Mouse (Mus musculus) left cerebral cortex, adult 9 months (tissue): ENCODE results near the gene Anks6.
"Not testable (repeated sequence)": the region's sequence is repeated elsewhere in the genome, so short reads cannot be mapped to it uniquely, and the experiment has no call there.

ENCODE experiments used
- DNase-seq, 2 experiments: peaks; one replicate each; pipeline ENCODE4 v3.0.0; 2022; ENCODE audit warnings: low spot score in 2 of 2

Anks6 gene

DNA sequence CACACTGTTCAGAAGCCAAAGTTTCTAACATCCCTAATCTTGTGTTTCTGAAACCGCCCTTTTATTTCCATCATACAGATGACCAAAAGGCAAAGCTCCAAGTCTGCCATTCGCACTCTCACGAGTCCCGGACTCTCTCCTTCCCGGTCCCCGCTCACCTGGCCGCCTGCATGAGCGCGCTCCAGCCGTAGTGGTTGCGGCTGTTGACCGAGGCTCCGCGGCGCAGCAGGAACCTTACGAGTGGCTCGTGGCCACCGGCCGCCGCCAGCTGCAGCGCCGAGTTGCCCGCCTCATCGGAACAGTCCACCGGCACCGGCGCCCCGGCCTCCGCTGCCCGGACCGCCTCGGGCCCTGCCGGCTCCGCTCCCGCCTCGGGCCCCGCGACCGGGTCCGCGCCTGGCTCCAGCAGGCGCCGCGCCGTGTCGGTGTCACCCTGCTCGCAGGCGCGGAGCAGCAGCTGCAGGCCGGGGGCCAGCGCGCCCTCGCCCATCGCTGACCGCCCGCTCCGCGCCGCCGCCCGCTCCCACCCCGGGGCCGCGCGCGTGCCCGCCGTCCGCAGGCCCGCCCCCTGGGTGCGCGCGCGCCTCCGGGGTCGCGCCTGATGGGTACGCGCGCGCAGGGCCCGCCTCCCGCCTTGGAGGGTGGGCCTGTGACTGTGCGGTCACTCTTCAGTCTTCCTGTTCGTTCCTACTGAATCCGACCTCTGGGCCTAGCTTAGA lies at the start of gene Anks6:
Gene Anks6, minus strand, starts transcription at position 637 of the 719 bp plus-strand sequence.
- DNase-seq: peak in 1 of 2 experiments; percentile 79

GRCm38 (mm10) chr4:47103561-47103960 lies 46.3 kb upstream of the Anks6 start:
- no peak for DNase-seq

DNA sequence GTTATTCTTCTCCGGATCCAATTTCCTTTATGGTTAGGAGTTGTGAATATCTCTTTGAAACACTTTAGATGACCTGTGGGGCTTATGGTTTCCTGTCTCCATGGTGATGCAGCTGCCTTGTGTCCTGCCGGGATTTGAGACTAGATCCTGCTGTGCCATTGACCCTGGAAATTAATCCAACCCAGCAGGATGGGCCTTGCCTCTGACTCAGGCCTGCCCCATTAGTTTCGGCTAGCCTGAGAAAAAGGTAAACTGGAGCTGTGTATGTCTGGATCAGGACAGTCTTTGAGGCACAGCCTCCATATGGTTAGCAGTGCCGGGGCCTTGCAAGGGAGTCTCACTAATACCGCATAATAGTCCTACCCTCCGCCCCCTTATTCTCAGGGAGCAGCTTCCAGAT lies 36.4 kb upstream of the Anks6 start:
- DNase-seq: no peak

- DNase-seq: no peak
Observed at GRCm38 (mm10) chr4:47093161-47093560, 35.9 kb upstream of the Anks6 start.

GRCm38 (mm10) chr4:47092387-47093021 lies 35.3 kb upstream of the Anks6 start:
- DNase-seq: no peak

DNA sequence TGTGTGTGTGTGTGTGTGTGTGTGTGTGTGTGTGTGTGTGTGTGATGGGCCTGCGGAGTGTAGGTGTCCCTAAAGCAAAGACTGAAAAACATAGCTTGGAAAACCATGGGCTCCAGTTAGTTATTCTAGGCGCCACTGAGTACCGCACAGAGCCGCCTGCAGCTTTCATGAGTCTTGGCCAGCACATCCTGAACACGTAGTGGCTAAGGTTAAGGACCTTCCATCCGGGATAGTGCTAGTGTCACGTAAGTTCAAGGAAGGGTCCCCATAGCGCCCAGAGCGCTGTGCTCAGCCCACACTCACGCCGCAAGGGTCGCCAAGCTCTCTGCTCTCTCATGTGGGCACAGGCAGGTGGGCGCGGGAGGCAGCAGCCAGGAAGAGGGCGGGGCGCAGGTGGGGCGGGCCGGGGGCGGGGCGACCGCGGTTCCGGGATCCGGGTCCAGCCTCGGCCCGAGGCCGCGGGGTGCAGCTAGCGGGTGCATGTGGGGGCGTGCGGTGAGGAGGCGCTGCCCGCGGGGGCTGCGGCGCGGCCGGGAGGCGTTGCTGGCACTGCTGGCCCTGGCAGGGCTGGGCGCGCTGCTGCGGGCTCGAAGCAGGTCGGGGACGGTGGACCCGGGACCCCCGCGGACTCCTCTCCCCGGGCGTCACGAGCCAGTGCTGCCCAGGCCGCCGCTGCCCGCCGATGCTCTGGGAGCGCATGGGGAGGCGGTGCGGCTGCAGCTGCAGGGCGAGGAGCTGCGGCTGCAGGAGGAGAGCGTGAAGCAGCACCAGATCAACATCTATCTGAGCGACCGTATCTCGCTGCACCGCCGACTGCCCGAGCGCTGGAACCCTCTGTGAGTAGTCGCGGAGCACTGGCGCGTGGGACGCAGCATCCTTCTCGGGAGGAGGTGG lies 34.5 kb upstream of the Anks6 start, which contains the start of gene Galnt12:
Gene Galnt12, plus strand, starts transcription at position 417 of the 894 bp plus-strand sequence.
- DNase-seq: peak in 1 of 2 experiments; percentile 29

DNA sequence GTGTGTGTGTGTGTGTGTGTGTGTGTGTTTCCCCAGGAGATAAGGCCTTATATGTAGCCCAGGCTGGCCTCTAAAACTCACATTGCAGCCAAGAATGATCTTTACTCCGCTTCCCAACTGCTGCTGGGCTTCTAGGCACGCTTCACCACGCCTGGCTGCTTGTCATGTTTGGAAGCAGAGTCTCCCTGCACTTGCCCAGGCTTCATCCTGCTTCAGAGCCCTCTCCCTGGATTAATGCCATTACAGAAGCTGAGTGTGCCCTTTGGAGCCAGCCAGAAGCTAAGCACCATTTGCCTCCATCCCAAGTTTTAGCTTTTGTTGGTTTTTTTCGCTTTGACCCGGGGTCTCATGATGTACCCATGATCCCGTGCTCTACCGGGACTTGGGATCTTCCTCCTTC lies 31.4 kb upstream of the Anks6 start:
- DNase-seq: no peak

GRCm38 (mm10) chr4:47083824-47084223 lies 26.6 kb upstream of the Anks6 start:
- DNase-seq: no peak

DNA sequence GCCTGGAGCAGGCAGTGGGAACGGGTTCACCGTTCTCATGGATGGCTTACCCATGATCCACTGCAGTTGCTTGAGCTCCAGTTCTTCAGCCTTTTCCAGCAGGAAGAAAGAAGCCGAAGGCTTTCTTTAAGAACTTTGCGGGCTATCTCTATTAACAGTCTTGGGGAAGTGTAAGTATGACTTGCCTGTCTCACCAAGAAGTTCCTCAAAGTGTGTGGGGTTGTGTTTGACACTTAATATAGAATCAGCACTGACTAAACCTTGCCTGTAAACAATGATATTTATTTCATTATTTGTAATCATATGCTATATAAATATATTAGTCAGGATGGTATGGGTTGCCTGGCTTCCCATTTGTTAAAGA lies 23.4 kb upstream of the Anks6 start:
- DNase-seq: no peak

GRCm38 (mm10) chr4:47079997-47080646 lies 22.9 kb upstream of the Anks6 start:
- no peak for DNase-seq

GRCm38 (mm10) chr4:47075054-47075453 lies 17.8 kb upstream of the Anks6 start:
- no peak for DNase-seq

DNA sequence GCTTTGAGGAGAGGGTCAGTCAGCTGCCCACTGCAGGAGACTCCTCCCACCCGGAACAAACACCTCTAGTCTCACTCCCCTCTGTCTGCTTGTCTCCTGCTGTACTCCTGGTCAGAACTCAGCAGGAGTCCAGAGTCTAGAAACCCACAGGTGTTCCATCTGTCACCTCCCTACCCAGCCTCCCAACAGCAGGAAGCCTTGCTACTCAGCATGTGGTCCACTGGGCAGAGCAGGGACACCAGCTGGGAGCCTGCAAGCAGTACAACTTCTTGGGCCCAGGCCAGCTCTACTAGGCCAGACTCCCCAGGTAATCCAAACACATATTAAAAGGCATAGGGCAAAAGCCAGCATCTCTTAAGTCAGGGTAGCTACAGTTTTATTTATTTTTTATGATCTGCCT lies 3.7 kb upstream of the Anks6 start:
- DNase-seq: no peak

DNA sequence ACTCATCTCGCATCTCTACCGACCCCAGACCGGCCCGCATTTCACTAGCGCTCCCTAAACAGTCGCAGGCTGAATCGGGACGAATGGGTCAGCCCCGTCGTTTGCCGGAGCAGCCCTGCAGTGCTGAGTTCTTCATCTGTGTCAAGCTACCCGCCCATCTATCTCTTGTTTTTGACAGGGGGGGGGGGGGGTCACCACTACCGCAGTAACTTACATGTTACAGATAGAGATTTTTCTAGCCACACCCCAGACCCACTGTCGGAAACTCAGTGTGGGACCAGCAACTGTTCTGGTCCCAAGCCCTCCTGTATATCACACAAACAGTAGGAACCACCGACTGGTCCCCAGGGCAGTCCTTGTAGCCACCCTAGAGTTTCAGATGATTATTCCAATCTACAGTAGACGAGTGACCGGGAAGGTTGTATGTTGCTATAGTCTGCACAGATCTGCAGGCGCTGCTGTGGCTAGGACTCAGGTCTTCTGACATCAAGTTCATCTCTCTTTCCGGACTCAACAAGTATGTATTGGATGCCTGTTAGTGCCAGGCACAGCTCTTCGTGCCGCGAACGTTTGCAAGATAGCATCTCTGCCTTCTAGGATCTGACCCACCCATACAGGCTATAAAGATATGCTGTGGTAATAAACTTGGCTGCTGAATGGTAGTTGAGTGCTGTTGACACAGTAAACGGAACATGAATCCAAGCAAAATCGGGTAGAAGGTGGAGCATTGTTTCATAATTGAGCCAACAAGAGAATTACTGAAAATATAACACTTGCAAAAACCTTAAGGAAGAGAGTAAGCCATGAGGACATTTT lies 491 bp upstream of the Anks6 start:
- no peak for DNase-seq

DNA sequence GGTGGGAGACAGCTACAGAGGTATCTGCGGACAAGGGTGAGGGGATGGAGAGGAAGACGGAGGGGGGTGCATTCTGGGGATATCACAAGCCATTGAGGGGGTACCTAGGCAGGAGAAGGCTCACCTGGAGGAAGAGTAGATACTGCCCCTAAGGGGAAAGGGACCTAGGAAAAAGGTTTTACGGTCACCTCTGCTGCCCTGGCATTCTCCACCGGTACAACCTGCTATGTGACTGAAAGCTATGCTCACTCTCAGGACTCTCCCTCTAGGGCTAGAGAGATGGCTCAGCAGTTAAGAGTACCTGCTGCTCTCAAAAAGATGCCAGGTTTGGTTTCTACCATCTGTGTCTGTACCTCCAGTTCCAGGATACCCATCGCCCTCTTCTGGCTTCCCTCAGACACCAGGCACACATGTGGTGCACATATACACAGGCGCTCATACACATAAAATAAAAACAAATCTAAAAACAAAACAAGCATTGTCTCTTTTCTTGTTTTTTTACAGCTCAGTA lies 1.6 kb downstream of the Anks6 start:
- no peak for DNase-seq

DNA sequence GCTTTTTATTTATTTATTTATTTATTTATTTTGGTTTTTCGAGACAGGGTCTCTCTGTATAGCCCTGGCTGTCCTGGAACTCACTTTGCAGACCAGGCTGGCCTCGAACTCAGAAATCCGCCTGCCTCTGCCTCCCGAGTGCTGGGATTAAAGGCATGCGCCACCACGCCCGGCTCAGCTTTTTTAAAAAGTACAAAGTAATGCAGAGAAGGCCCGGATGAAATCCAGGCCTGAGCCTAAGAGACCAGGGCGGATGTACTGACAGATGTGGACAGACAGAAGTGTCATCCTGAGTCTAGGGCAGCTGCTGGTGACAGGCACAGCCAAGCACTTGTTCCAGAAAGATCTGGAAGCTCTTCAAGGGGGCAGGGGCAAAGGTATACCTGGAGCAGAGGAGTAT lies 2.1 kb downstream of the Anks6 start:
- DNase-seq: not testable (repeated sequence)

GRCm38 (mm10) chr4:47051905-47052304 lies 5.3 kb downstream of the Anks6 start:
- DNase-seq: no peak

GRCm38 (mm10) chr4:47050642-47051381 lies 6.4 kb downstream of the Anks6 start:
- no peak for DNase-seq

- peak; percentile 55 to 94 for DNase-seq
Observed at GRCm38 (mm10) chr4:47050167-47050566, 7.1 kb downstream of the Anks6 start.

- DNase-seq: no peak
Observed at GRCm38 (mm10) chr4:47049216-47049615, 8.0 kb downstream of the Anks6 start.

DNA sequence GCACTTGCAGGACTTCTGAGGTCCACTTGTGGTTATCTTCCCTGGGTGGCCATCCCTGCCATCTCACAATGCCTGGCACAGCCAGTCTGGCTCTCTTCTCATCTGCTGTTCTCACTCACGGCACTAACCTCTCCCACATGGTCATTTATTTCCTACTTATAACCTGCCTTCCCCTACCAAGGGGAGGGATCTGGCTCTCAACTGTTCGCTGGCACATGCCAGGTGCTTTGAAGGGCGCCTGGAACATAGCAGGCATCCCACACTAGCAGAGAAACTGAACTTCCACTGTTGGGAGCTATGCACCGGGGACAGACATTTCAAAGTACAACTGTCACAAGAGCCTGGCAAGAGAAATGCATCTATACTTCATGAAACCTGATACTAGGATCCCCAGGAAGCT lies 9.5 kb downstream of the Anks6 start:
- no peak for DNase-seq
